Mouse (Mus musculus): ENCODE results near the gene Crlf1. TPM values are rescaled to one million over a fixed set of nuclear protein-coding genes. Genes with fewer than 3 reads are reported as not detected.

Gene Crlf1
- polyA plus RNA-seq, 1 experiment from 2014 or later = 0.38 TPM

DNA sequence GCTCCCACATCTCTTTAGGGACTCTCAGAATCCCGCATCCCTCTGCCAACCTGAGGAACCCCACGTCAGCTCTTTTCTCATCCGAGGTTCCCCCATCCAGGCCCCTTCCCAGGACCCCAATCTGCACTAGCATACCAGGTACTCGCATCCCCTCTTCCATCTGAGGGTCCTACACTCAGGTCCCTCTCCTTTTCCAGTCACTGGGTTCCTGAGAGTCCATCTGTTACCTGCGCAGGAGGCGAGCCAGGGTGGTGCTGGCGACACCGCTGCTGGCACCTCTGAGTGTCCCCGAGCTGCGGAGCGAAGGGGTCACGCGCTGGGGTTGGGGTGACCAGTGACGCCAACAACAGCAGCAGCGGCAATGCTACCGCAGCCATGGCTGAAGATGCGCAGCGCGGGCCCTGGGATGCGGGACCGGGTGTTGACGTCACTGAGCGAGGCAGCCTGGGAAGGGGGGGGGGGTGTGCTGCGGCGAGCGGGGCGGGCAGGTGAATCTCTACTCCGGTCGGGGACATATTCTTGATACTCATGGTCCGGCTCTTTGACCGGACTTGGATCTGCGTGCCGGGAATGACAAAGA lies 5.9 kb upstream of the Crlf1 start, which contains the start of gene Tmem59l:
Gene Tmem59l, minus strand, starts transcription at position 418 of the 580 bp plus-strand sequence.
- DNase-seq = peak; percentile 15
- Histone ChIP-seq H3K36me3 (replicated peaks; ENCODE audit: insufficient read depth, low read length) (no peaks in the 10 kb centered on the region), H3K9me3 (ENCODE audit: low read length) (no peaks in the 10 kb centered on the region), H3K9ac (replicated peaks) (no peak within 1 kb of the TSS), H3K27me3 (ENCODE audit: insufficient read depth, low read length) (peaks cover 92% of the 10 kb centered on the region), H3K4me1 (ENCODE audit: insufficient read depth) (peaks cover 18% of the 10 kb centered on the region), H3K4me3 (ENCODE audit: low read depth, low read length) (peak within 1 kb of the TSS; percentile 39), H3K4me2 (ENCODE audit: low read depth, low read length) (peak within 1 kb of the TSS; percentile 67), H3K27ac (ENCODE audit: low read depth) (no peak within 1 kb of the TSS)
- ATAC-seq = no peak
- TF ChIP-seq EP300 (IDR thresholded peaks at IDR 0.05; ENCODE audit: low read depth) (no peak), CTCF (IDR thresholded peaks at IDR 0.05; ENCODE audit: low read depth) (no peak)
- WGBS (ENCODE audit: insufficient replicate concordance) = 17% methylated on average over 33 of the region's 33 CpGs

DNA sequence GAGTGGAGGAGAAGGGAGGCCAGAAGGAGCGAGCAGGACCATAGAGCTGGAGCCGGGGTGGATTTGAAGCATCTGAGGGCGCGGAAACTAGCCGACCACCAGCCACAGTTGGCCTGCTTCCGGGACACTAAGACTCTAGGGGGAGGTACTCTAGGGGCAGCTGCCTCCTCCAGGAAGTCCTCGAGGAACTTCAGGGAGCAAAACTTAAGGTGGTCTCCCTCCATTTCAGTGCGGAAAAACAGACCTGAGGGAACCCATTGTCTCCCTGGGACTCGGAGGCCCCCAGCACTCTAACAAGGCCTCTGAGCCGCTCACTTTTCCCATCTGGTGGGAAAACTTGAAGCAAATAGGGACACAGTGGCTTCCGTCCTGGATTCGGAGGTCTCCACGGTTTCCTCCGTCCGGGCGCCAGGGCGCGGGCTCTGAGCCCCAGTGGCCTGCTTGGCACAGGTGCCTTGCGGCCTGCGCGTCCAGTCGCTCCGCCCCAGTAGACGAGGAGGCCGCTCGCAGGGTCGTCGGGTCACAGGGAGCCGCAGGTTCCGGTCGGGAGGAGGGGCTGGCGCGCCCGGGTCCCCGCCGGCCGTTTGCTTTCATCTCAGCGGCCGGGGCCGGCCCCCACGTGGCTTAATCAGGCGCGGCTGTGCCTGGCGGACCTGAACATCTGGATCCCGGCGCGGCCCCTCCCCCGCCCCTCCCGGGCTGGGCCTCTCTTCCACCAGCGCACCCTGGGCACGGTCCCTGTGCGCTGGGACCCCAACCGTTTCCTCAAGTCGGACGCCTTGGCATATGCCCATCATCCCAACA lies 4.8 kb upstream of the Crlf1 start:
- Histone ChIP-seq H3K27ac (ENCODE audit: low read depth) (no peak overlapping the region), H3K4me2 (ENCODE audit: low read depth, low read length) (peak overlapping the region; percentile 67), H3K27me3 (ENCODE audit: insufficient read depth, low read length) (peaks cover 96% of the 10 kb centered on the region), H3K9ac (replicated peaks) (no peak overlapping the region), H3K36me3 (replicated peaks; ENCODE audit: insufficient read depth, low read length) (no peaks in the 10 kb centered on the region), H3K9me3 (ENCODE audit: low read length) (no peaks in the 10 kb centered on the region), H3K4me1 (ENCODE audit: insufficient read depth) (peaks cover 23% of the 10 kb centered on the region), H3K4me3 (ENCODE audit: low read depth, low read length) (peak overlapping the region; percentile 39)
- TF ChIP-seq CTCF (IDR thresholded peaks at IDR 0.05; ENCODE audit: low read depth) = no peak
- TF ChIP-seq EP300 (IDR thresholded peaks at IDR 0.05; ENCODE audit: low read depth) = no peak
- DNase-seq (no peak), ATAC-seq (peak; percentile 39)
- WGBS (ENCODE audit: insufficient replicate concordance) = 2% methylated on average over 47 of the region's 55 CpGs

DNA sequence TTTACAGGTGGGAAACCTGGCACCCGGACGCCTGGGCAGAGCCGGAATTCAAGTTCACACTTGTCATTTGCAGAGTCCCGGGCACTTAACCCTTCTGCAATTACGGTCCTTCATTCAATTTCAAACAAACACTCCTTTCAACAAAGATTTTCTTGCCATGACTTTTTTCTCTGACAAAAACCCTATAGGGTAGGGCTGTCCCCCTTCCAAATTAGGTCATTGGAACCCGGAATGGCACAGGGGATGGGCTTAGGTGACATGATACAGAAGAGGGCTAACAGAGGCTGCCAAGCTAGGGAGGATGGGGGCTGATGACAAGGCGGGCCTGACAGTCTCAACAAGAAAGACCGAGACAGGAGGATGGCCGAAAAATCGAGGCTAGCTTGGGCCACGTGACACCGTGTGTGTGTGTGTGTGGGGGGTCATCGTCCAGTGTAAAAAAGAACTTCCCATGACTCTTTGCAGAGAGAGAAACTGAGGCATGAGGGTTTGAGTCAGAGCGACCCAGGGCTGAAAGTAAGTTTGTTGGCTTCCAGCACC lies 4.0 kb upstream of the Crlf1 start:
- ATAC-seq (no peak), DNase-seq (no peak)
- H3K27me3 ChIP-seq (ENCODE audit: insufficient read depth, low read length) = peaks cover 99% of the 10 kb centered on the region
- peaks cover 23% of the 10 kb centered on the region for H3K4me1 ChIP-seq (ENCODE audit: insufficient read depth)
- H3K4me2 ChIP-seq (ENCODE audit: low read depth, low read length) = peak overlapping the region; percentile 67
- H3K36me3 ChIP-seq (replicated peaks; ENCODE audit: insufficient read depth, low read length) = no peaks in the 10 kb centered on the region
- WGBS (ENCODE audit: insufficient replicate concordance) = 5% methylated on average over 14 of the region's 14 CpGs
- TF ChIP-seq CTCF (IDR thresholded peaks at IDR 0.05; ENCODE audit: low read depth) = no peak
- TF ChIP-seq EP300 (IDR thresholded peaks at IDR 0.05; ENCODE audit: low read depth) = no peak
- no peak overlapping the region for H3K9ac ChIP-seq (replicated peaks)
- peak overlapping the region; percentile 27 for H3K4me3 ChIP-seq (ENCODE audit: low read depth, low read length)
- no peak overlapping the region for H3K27ac ChIP-seq (ENCODE audit: low read depth)
- no peaks in the 10 kb centered on the region for H3K9me3 ChIP-seq (ENCODE audit: low read length)

DNA sequence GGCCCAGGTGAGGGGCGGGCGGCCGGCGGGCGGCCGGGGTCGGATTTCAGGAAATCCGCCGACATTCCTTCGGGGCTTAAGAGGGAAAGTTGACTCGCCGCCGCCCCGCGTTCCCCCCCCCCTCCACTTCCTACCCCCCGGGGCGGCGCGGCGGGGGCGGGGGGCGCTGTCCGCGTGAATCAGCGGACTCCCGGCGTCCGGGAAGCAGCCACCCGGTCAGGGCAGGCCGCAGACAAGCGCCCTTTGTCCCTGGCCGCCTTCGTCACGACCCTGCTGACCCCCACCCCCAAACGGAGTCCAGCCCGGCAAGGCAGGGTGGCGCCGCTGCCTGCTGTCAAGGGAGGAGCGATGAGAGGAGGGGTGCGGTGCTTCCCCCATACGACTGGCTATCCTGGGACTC lies 3.4 kb upstream of the Crlf1 start:
- Histone ChIP-seq H3K27ac (ENCODE audit: low read depth) (no peak overlapping the region), H3K27me3 (ENCODE audit: insufficient read depth, low read length) (peaks cover 99% of the 10 kb centered on the region), H3K9me3 (ENCODE audit: low read length) (no peaks in the 10 kb centered on the region), H3K4me2 (ENCODE audit: low read depth, low read length) (peak overlapping the region; percentile 62), H3K36me3 (replicated peaks; ENCODE audit: insufficient read depth, low read length) (no peaks in the 10 kb centered on the region), H3K9ac (replicated peaks) (no peak overlapping the region), H3K4me3 (ENCODE audit: low read depth, low read length) (peak overlapping the region; percentile 27), H3K4me1 (ENCODE audit: insufficient read depth) (peaks cover 23% of the 10 kb centered on the region)
- TF ChIP-seq CTCF (IDR thresholded peaks at IDR 0.05; ENCODE audit: low read depth) = no peak
- TF ChIP-seq EP300 (IDR thresholded peaks at IDR 0.05; ENCODE audit: low read depth) = no peak
- DNase-seq (no peak), ATAC-seq (no peak)
- WGBS (ENCODE audit: insufficient replicate concordance) = 2% methylated on average over 24 of the region's 41 CpGs

DNA sequence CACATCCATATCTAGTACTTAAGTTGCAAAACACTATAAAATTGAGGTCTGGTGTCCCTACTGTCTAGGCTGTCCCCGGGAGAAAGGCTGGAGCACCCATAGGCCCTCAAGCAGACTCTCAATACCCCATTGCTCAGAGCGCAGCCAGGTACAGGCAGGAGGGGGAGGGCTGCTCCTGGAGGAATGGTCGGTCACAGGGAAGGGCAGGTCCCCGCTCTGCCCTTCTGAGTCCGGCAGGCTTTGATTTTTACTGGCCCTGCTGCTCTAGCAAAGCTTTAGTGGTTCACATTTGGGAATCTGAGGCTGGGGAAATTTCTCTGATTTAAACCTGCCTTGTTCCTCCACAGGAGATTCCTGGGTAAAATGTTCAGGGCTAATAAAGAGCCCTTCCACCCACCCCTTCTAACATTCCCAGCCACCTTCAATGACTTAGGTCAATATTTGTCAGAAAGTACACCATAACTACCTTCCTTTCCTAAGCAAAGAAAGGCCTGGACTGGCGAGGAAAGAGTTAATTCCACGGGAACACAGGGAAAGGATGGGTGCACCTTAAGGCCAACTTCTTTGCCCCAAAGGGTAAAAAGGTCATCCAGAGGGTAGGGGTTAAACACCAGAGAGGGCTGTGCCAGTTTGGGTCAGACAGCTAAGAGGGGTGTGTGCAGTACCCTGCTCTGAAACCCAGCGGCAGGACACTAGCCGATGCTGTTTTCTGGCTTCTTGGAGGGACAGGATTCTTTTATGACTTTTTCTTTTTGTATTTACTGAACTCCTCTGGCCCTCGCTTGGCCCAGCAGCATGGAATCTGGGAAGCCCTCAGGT lies 2.7 kb upstream of the Crlf1 start:
- Histone ChIP-seq H3K9me3 (ENCODE audit: low read length) (no peaks in the 10 kb centered on the region), H3K4me2 (ENCODE audit: low read depth, low read length) (no peak overlapping the region), H3K27ac (ENCODE audit: low read depth) (no peak overlapping the region), H3K36me3 (replicated peaks; ENCODE audit: insufficient read depth, low read length) (no peaks in the 10 kb centered on the region), H3K27me3 (ENCODE audit: insufficient read depth, low read length) (peaks cover 100% of the 10 kb centered on the region), H3K9ac (replicated peaks) (no peak overlapping the region), H3K4me3 (ENCODE audit: low read depth, low read length) (peak overlapping the region; percentile 27; the same call in 1 of the 2 replicates), H3K4me1 (ENCODE audit: insufficient read depth) (peaks cover 23% of the 10 kb centered on the region)
- TF ChIP-seq CTCF (IDR thresholded peaks at IDR 0.05; ENCODE audit: low read depth) (no peak), EP300 (IDR thresholded peaks at IDR 0.05; ENCODE audit: low read depth) (no peak)
- DNase-seq = no peak
- 24% methylated on average over 10 of the region's 10 CpGs for whole genome bisulfite sequencing (ENCODE audit: insufficient replicate concordance)
- ATAC-seq = no peak

Measured in liver, postnatal 0 days (tissue).